Mouse (Mus musculus): ENCODE measurements around the gene Serpina3i.

Gene Serpina3i

GRCm38 (mm10) chr12:104298049-104298448 is 35.1 kb downstream of the Serpina3i start:
- DNase-seq: no peak

DNA sequence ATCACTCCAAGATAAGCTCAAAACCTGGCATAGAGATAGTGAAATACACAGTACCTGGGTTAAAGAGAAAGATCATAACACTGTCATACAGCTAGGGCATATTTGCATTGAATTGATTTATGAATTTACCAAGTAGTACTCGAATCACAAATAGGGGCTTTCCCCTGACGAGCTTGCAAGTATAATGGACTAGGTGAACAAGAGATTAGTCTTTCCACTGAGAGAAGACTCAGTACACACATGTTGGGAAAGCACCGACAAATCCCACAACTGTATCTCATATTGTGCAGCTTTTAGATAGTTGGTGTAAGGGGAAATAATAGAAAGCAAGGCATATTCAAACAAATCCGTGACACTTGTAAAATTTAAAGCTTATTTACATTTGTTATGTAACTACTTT is 43.1 kb downstream of the Serpina3i start:
- no peak for DNase-seq

- DNase-seq: no peak
Observed at GRCm38 (mm10) chr12:104314253-104314652, 51.3 kb downstream of the Serpina3i start, which contains the start of gene Serpina3j. TSS of gene Serpina3j (plus strand) at chr12:104314553.

Data from lung, postnatal 10 days (tissue).